Mouse (Mus musculus): ENCODE measurements at regions not wholly inside any gene's neighbourhood (a gene's known extent, or its start where the extent isn't known, plus 50 kb on each side); places are given as distances from the start of the nearest gene placed in this dataset.

DNA sequence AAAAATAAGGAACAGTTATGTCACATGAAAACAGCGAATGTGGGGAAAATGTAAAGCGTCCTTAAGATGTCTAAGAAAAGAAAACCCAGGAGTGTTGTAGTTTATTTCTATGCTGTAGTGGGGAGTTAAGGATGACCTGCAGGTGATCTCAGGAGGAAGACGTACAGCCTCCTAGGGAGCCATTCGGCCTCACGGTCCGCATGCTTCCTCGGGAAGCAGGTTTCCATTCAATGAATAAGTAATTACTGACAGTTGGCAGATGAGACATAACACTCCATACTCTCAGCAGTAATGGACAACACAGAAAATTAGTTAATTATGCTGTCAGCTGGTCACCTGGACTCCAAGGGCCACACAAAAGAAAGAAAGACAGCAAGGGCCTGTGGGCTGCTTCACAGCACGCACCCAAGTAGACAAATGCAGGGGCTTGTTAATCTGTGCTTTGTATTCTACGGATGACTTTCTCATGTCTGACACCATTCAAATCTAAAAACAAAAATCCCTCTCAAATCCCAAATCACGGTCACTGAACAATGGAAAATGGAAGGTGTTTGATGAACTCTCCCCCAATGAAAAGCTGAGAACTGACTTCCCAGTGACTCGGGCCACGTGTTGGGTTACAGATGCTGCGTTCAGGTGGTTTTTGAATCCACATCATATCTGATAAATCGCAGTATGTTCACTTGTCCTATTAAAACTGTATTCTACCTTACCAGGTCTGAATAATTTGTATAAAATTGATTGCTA lies 193.5 kb downstream of the Gm11361 start:
- H3K4me3 ChIP-seq (ENCODE audit: control insufficient read depth in 1 of 2, insufficient read depth in 1 of 2, low read depth in 2 of 2, low read length in 2 of 2) = no peak overlapping the region
- no peaks in the 10 kb centered on the region for H3K4me1 ChIP-seq (ENCODE audit: control insufficient read depth in 1 of 2, insufficient read depth in 2 of 2, low read length in 2 of 2)
- no peaks in the 10 kb centered on the region for H3K27me3 ChIP-seq (ENCODE audit: control insufficient read depth in 1 of 2, insufficient read depth in 2 of 2, low read length in 2 of 2)
- no peaks in the 10 kb centered on the region for H3K79me2 ChIP-seq (ENCODE audit: control insufficient read depth, insufficient read depth, low read length, poor library complexity)
- no peaks in the 10 kb centered on the region for H3K9me3 ChIP-seq (replicated peaks; ENCODE audit: insufficient read depth, low read length)
- no peak for TF ChIP-seq TCF12 (IDR thresholded peaks at IDR 0.05; ENCODE audit: low read depth, low read length)
- TF ChIP-seq UBTF (IDR thresholded peaks at IDR 0.05; ENCODE audit: borderline replicate concordance, insufficient read depth, low read depth, low read length) = no peak
- no peak for TF ChIP-seq RCOR1 (IDR thresholded peaks at IDR 0.05; ENCODE audit: low read depth, low read length)
- no peak for TF ChIP-seq TBP (IDR thresholded peaks at IDR 0.05; ENCODE audit: low read depth, low read length)
- no peak for TF ChIP-seq POLR2AphosphoS5 (IDR thresholded peaks at IDR 0.05; ENCODE audit: borderline replicate concordance, low read depth, low read length)
- no peak for DNase-seq (ENCODE audit: low read depth, low spot score)
- no peak overlapping the region for H3K27ac ChIP-seq (ENCODE audit: control insufficient read depth, low read depth, low read length)
- H3K36me3 ChIP-seq (ENCODE audit: control insufficient read depth in 1 of 2, insufficient read depth in 2 of 2, low read length in 2 of 2) = no peaks in the 10 kb centered on the region
- no peak overlapping the region for H3K9ac ChIP-seq (ENCODE audit: control insufficient read depth, low read depth, low read length, poor library complexity, severe bottlenecking)

DNA sequence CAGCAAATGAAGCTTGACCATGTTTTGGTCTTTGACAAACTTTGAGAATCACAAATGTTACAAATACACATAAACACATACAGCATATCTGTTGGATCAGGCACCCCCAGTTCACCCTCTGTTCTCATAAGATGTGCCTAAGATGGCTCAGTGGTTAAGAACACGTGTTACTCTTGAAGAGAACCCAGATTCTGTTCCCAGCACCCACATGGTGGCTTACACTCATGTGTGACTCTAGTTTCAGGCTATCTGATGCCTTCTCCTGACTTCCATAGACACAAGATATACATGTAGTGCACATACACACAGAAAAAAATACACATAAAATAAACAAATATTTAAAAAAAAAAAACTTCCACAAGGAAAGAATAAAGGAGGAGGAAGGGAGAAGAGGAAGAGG lies 191.7 kb downstream of the Gm11361 start:
- H3K9ac ChIP-seq (ENCODE audit: control insufficient read depth, low read depth, low read length, poor library complexity, severe bottlenecking) = no peak overlapping the region
- DNase-seq (ENCODE audit: low read depth, low spot score) = no peak
- no peak overlapping the region for H3K27ac ChIP-seq (ENCODE audit: control insufficient read depth, low read depth, low read length)
- no peaks in the 10 kb centered on the region for H3K36me3 ChIP-seq (ENCODE audit: control insufficient read depth in 1 of 2, insufficient read depth in 2 of 2, low read length in 2 of 2)
- no peaks in the 10 kb centered on the region for H3K4me1 ChIP-seq (ENCODE audit: control insufficient read depth in 1 of 2, insufficient read depth in 2 of 2, low read length in 2 of 2)
- no peaks in the 10 kb centered on the region for H3K79me2 ChIP-seq (ENCODE audit: control insufficient read depth, insufficient read depth, low read length, poor library complexity)
- H3K9me3 ChIP-seq (replicated peaks; ENCODE audit: insufficient read depth, low read length) = no peaks in the 10 kb centered on the region
- no peak for TF ChIP-seq RAD21 (IDR thresholded peaks at IDR 0.05; ENCODE audit: low read depth, low read length)
- no peak for TF ChIP-seq USF1 (IDR thresholded peaks at IDR 0.05; ENCODE audit: low read depth, low read length)
- TF ChIP-seq GATA1 (IDR thresholded peaks at IDR 0.05; ENCODE audit: low read depth, low read length) = no peak
- no peak for TF ChIP-seq KAT2A (conservative IDR thresholded peaks at IDR 0.05; ENCODE audit: low read depth, low read length)
- no peak for TF ChIP-seq CHD2 (IDR thresholded peaks at IDR 0.05; ENCODE audit: low read length)
- no peak for TF ChIP-seq EP300 (IDR thresholded peaks at IDR 0.05; ENCODE audit: low read depth in 1 of 2, low read length in 2 of 2)
- no peak for TF ChIP-seq HCFC1 (IDR thresholded peaks at IDR 0.05; ENCODE audit: low read depth, low read length)
- no peak for TF ChIP-seq POLR2AphosphoS5 (IDR thresholded peaks at IDR 0.05; ENCODE audit: borderline replicate concordance, low read depth, low read length)
- H3K27me3 ChIP-seq (ENCODE audit: control insufficient read depth in 1 of 2, insufficient read depth in 2 of 2, low read length in 2 of 2) = no peaks in the 10 kb centered on the region
- no peak overlapping the region for H3K4me3 ChIP-seq (ENCODE audit: control insufficient read depth in 1 of 2, insufficient read depth in 1 of 2, low read depth in 2 of 2, low read length in 2 of 2)

DNA sequence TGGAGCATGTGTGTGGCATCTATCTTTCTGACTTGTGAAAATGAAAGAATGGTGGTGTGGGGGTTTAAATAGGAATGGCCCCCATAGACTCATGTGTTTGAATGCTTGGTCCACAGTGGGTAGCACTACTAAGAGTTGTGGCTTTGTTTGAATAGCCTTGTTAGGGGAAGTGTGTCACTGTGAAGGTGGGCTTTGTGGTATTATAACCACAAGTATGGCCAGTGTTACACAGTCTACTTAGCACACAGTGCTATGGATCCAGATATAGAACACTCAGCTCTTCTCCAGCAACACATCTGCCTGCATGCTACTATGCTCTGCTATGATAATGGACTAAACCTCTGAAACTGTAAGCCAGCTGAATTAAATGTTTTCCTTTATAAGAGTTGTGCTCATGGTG lies 184.9 kb downstream of the Gm11361 start:
- Histone ChIP-seq H3K27ac (ENCODE audit: control insufficient read depth, low read depth, low read length) (no peak overlapping the region), H3K4me3 (ENCODE audit: control insufficient read depth in 1 of 2, insufficient read depth in 1 of 2, low read depth in 2 of 2, low read length in 2 of 2) (no peak overlapping the region), H3K9me3 (replicated peaks; ENCODE audit: insufficient read depth, low read length) (no peaks in the 10 kb centered on the region), H3K79me2 (ENCODE audit: control insufficient read depth, insufficient read depth, low read length, poor library complexity) (no peaks in the 10 kb centered on the region), H3K36me3 (ENCODE audit: control insufficient read depth in 1 of 2, insufficient read depth in 2 of 2, low read length in 2 of 2) (no peaks in the 10 kb centered on the region), H3K4me1 (ENCODE audit: control insufficient read depth in 1 of 2, insufficient read depth in 2 of 2, low read length in 2 of 2) (no peaks in the 10 kb centered on the region), H3K9ac (ENCODE audit: control insufficient read depth, low read depth, low read length, poor library complexity, severe bottlenecking) (no peak overlapping the region), H3K27me3 (ENCODE audit: control insufficient read depth in 1 of 2, insufficient read depth in 2 of 2, low read length in 2 of 2) (no peaks in the 10 kb centered on the region)
- DNase-seq (ENCODE audit: low read depth, low spot score) = no peak
- no peak for TF ChIP-seq ZC3H11A (IDR thresholded peaks at IDR 0.05; ENCODE audit: low read depth, low read length)
- TF ChIP-seq ZKSCAN1 (IDR thresholded peaks at IDR 0.05; ENCODE audit: low read depth, low read length) = no peak
- TF ChIP-seq TCF12 (IDR thresholded peaks at IDR 0.05; ENCODE audit: low read depth, low read length) = no peak
- no peak for TF ChIP-seq MAX (IDR thresholded peaks at IDR 0.05; ENCODE audit: low read length)
- TF ChIP-seq HCFC1 (IDR thresholded peaks at IDR 0.05; ENCODE audit: low read depth, low read length) = no peak
- TF ChIP-seq POLR2A (IDR thresholded peaks at IDR 0.05; ENCODE audit: control insufficient read depth in 1 of 2, insufficient read depth in 1 of 2, low read depth in 1 of 2, low read length in 2 of 2, poor library complexity in 1 of 2) = no peak
- TF ChIP-seq E2F4 (IDR thresholded peaks at IDR 0.05; ENCODE audit: borderline replicate concordance, low read depth, low read length) = no peak
- TF ChIP-seq KAT2A (conservative IDR thresholded peaks at IDR 0.05; ENCODE audit: low read depth, low read length) = no peak
- no peak for TF ChIP-seq NRF1 (IDR thresholded peaks at IDR 0.05; ENCODE audit: insufficient read depth, low read depth, low read length, poor library complexity, severe bottlenecking)
- no peak for TF ChIP-seq SMC3 (IDR thresholded peaks at IDR 0.05; ENCODE audit: low read depth, low read length)
- TF ChIP-seq RAD21 (IDR thresholded peaks at IDR 0.05; ENCODE audit: low read depth, low read length) = no peak
- no peak for TF ChIP-seq CHD1 (IDR thresholded peaks at IDR 0.05; ENCODE audit: low read depth, low read length)
- TF ChIP-seq ELF1 (IDR thresholded peaks at IDR 0.05; ENCODE audit: low read depth, low read length) = no peak
- no peak for TF ChIP-seq MAZ (IDR thresholded peaks at IDR 0.05; ENCODE audit: low read depth, low read length)
- TF ChIP-seq CTCF (IDR thresholded peaks at IDR 0.05 in 2 of 3, conservative IDR thresholded peaks at IDR 0.05 in 1 of 3; ENCODE audit: control insufficient read depth in 1 of 3, insufficient read depth in 1 of 3, low read depth in 2 of 3, low read length in 3 of 3, poor library complexity in 1 of 3, severe bottlenecking in 1 of 3) = no peak

Measured in MEL (cell line).